Mouse (Mus musculus): ENCODE measurements around the gene Slco1a1. TPM values are rescaled to one million over a fixed set of nuclear protein-coding genes. Genes with fewer than 3 reads are reported as not detected.

Gene Slco1a1
- polyA plus RNA-seq, 1 experiment from 2014 or later: not detected

DNA sequence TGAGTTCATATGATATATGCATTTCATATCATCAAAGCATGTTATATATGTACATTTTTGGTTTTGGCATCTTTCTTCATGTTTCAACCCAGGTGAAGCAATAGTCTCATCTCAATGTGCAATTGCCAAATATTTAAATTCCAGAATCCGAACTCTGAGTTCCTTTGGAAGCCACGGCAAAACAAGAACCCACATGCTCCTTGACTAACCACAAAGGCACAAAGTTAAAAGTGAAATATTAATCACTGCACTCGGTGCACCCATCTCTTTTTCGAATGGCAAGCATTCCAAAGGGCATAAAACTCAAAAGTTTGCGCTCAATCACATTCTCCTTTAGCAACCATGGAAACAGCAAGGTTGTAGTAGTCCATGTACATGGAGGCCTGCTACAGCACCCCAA lies 80.7 kb downstream of the Slco1a1 start:
- Histone ChIP-seq H3K9ac (no peak overlapping the region), H3K4me1 (replicated peaks) (no peaks in the 10 kb centered on the region), H3K4me3 (no peak overlapping the region), H3K9me3 (no peaks in the 10 kb centered on the region), H3K27ac (no peak overlapping the region), H3K27me3 (no peaks in the 10 kb centered on the region), H3K4me2 (no peak overlapping the region), H3K36me3 (no peaks in the 10 kb centered on the region)
- WGBS: 83% methylated on average over 5 of the region's 5 CpGs
- no peak for ATAC-seq (ENCODE audit: low FRiP score)

GRCm38 (mm10) chr6:141857735-141858531 lies 88.8 kb downstream of the Slco1a1 start:
- Histone ChIP-seq H3K4me3 (no peak overlapping the region), H3K4me2 (no peak overlapping the region), H3K36me3 (no peaks in the 10 kb centered on the region), H3K4me1 (replicated peaks) (no peaks in the 10 kb centered on the region), H3K27me3 (no peaks in the 10 kb centered on the region), H3K9ac (no peak overlapping the region), H3K27ac (no peak overlapping the region), H3K9me3 (no peaks in the 10 kb centered on the region)
- WGBS: 88% methylated on average over 8 of the region's 8 CpGs
- ATAC-seq (ENCODE audit: low FRiP score): no peak

Other genes with a start within 250 kb of the Slco1a1 start
- gene Gm5724, start 173.2 kb downstream of the Slco1a1 start, polyA plus RNA-seq (2015; fragmentation: Nextera tagmentation; extraction: Ambion mirVana): not detected in 2 replicates
- 1.3 and 2.2 TPM in 2 replicates for gene Slco1a4, start 90.8 kb downstream of the Slco1a1 start, polyA plus RNA-seq (2015; fragmentation: Nextera tagmentation; extraction: Ambion mirVana)
- gene Gm6614, start 64.5 kb upstream of the Slco1a1 start, polyA plus RNA-seq (2015; fragmentation: Nextera tagmentation; extraction: Ambion mirVana): 0.10 TPM in 1 of 2 replicates, not detected in the other

Data from hindbrain, embryonic 13.5 days (tissue).